Mouse (Mus musculus) limb, embryonic 11.5 days (tissue): ENCODE results near the gene Gm42420. TPM values are rescaled to one million over a fixed set of nuclear protein-coding genes. Genes with fewer than 3 reads are reported as not detected.

Experiments used
- ATAC-seq: fragments of 200-750 bp; cut with Nextera tagmentation; 2 replicates; pipeline ENCODE4 v1.8.0; 2017; ENCODE audit warnings: low read depth; ENCODE audit not compliant: insufficient number of reproducible peaks, low FRiP score, low TSS enrichment
- DNase-seq: peaks from one replicate; pipeline ENCODE4 v3.0.0-alpha.2; 2015; ENCODE audit warnings: low spot score
- H3K27ac ChIP-seq: fragments of 300-500 bp; sonication (generic); replicated peaks from 2 replicates; pipeline ENCODE4 v1.5.1; 2014; ENCODE audit warnings: low read depth, mild to moderate bottlenecking, low read length
- H3K27me3 ChIP-seq: fragments of 300-500 bp; sonication (generic); 2 replicates; pipeline ENCODE4 v1.6.1; 2014; ENCODE audit warnings: mild to moderate bottlenecking, low read length, mixed read lengths; ENCODE audit not compliant: control insufficient read depth, insufficient read depth
- H3K36me3 ChIP-seq: fragments of 300-500 bp; sonication (generic); 2 replicates; pipeline ENCODE4 v1.6.1; 2014; ENCODE audit warnings: mild to moderate bottlenecking, low read length, moderate library complexity, mixed read lengths; ENCODE audit not compliant: control insufficient read depth, insufficient read depth
- H3K4me1 ChIP-seq: fragments of 300-500 bp; sonication (generic); 2 replicates; pipeline ENCODE4 v1.6.1; 2014; ENCODE audit warnings: low read length, mixed read lengths; ENCODE audit not compliant: control insufficient read depth, insufficient read depth
- H3K4me2 ChIP-seq: fragments of 300-500 bp; sonication (generic); 2 replicates; pipeline ENCODE4 v1.6.1; 2014; ENCODE audit warnings: low read depth, mild to moderate bottlenecking, moderate library complexity; ENCODE audit not compliant: severe bottlenecking
- H3K4me3 ChIP-seq: fragments of 300-500 bp; sonication (generic); 2 replicates; pipeline ENCODE4 v1.5.1; 2014; ENCODE audit warnings: low read depth, low read length
- H3K9ac ChIP-seq: fragments of 300-500 bp; sonication (generic); 2 replicates; pipeline ENCODE4 v1.6.1; 2014; ENCODE audit warnings: mild to moderate bottlenecking, low read length
- H3K9me3 ChIP-seq: fragments of 300-500 bp; sonication (generic); 2 replicates; pipeline ENCODE4 v1.6.1; 2016; ENCODE audit warnings: low read length; ENCODE audit not compliant: control insufficient read depth
- WGBS: fragments of 180-500 bp; shearing (Covaris S2); extraction: QIAGEN DNeasy Blood & Tissue Kit; methylation state at CpG from one replicate; pipeline ENCODE4 v1.1.7; 2014; 5-methylcytosine and 5-hydroxymethylcytosine counted together
- polyA plus RNA-seq: library from polyadenylated mRNA; unstranded; fragments of >200 nt; fragmentation: Nextera tagmentation; extraction: Ambion mirVana; gene quantifications from 2 replicates; pipeline ENCODE4 v1.2.1, GENCODE M21; 2014

Gene Gm42420
- polyA plus RNA-seq, 1 experiment from 2014 or later, result 1.0 TPM

GRCm38 (mm10) chr6:39559276-39559939 is 26.1 kb upstream of the Gm42420 start:
- Histone ChIP-seq H3K4me3 (no peak overlapping the region), H3K4me1 (peaks cover 22% of the 10 kb centered on the region), H3K9me3 (no peaks in the 10 kb centered on the region), H3K4me2 (no peak overlapping the region), H3K27me3 (no peaks in the 10 kb centered on the region), H3K36me3 (no peaks in the 10 kb centered on the region; the same call in 1 of the 2 replicates), H3K9ac (no peak overlapping the region), H3K27ac (no peak overlapping the region)
- WGBS, result 35% methylated on average over 6 of the region's 6 CpGs
- no peak for DNase-seq
- no peak for ATAC-seq

- 0 out of 2 replicates have a peak overlapping the region, but pooled peaks have one; percentile 7 for H3K4me2 ChIP-seq
- DNase-seq (peak; percentile 85), ATAC-seq (no peak; the same call in 1 of the 2 replicates)
- no peak overlapping the region for H3K27ac ChIP-seq
- 23% methylated on average over 23 of the region's 23 CpGs for WGBS
- no peaks in the 10 kb centered on the region for H3K36me3 ChIP-seq
- H3K9me3 ChIP-seq, result no peaks in the 10 kb centered on the region
- no peak overlapping the region for H3K4me3 ChIP-seq
- H3K27me3 ChIP-seq, result no peaks in the 10 kb centered on the region
- H3K9ac ChIP-seq, result no peak overlapping the region
- H3K4me1 ChIP-seq, result peaks cover 10% of the 10 kb centered on the region
These were observed 23.2 kb upstream of the Gm42420 start for GRCm38 (mm10) chr6:39562166-39563015.

DNA sequence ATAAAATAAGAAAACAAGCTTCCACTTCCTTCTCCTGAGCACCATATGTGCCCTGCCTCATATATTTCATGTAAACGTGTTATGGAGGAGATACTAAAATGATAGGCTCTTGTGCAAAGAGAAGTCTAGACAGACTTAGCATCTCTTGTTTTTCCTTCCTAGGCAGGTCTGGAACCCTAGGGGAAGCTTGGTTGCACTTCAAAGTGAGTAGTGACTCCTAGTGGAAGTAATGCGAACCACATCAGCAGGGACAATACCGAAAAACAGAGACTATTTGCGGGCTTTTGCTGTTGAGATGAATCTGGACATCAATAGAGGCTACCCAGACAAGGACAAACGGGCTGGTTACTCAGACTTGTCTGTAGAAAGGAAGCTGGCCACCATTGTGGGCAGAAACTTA is 18.0 kb upstream of the Gm42420 start:
- Histone ChIP-seq H3K27me3 (no peaks in the 10 kb centered on the region), H3K36me3 (no peaks in the 10 kb centered on the region), H3K9me3 (no peaks in the 10 kb centered on the region), H3K27ac (no peak overlapping the region), H3K4me3 (no peak overlapping the region), H3K9ac (no peak overlapping the region), H3K4me2 (no peak overlapping the region), H3K4me1 (no peaks in the 10 kb centered on the region)
- ATAC-seq (no peak), DNase-seq (peak; percentile 59)
- 24% methylated on average over 5 of the region's 5 CpGs for WGBS

- H3K9ac ChIP-seq, result no peak overlapping the region
- ATAC-seq (no peak), DNase-seq (no peak)
- H3K4me2 ChIP-seq, result no peak overlapping the region
- no peak overlapping the region for H3K27ac ChIP-seq
- no peaks in the 10 kb centered on the region for H3K36me3 ChIP-seq
- H3K9me3 ChIP-seq, result no peaks in the 10 kb centered on the region
- H3K27me3 ChIP-seq, result no peaks in the 10 kb centered on the region
- no peak overlapping the region for H3K4me3 ChIP-seq
- 0 out of 2 replicates have a peak, but pooled peaks cover 2% of the 10 kb centered on the region for H3K4me1 ChIP-seq
- WGBS, result 64% methylated on average over 3 of the region's 3 CpGs
These were observed 15.1 kb upstream of the Gm42420 start for GRCm38 (mm10) chr6:39570426-39570825.

- H3K4me2 ChIP-seq, result peak within 1 kb of the TSS; percentile 82
- H3K9ac ChIP-seq, result peak within 1 kb of the TSS; percentile 67
- WGBS, result under 1% methylated on average over 49 of the region's 49 CpGs
- DNase-seq, result peak; percentile 83
- H3K27ac ChIP-seq, result peak within 1 kb of the TSS; percentile 44; the same call in 1 of the 2 replicates
- H3K4me1 ChIP-seq, result 0 out of 2 replicates have a peak, but pooled peaks cover 2% of the 10 kb centered on the region
- H3K4me3 ChIP-seq, result peak within 1 kb of the TSS; percentile 82
- no peaks in the 10 kb centered on the region for H3K9me3 ChIP-seq
- no peaks in the 10 kb centered on the region for H3K36me3 ChIP-seq
- H3K27me3 ChIP-seq, result no peaks in the 10 kb centered on the region
- ATAC-seq, result peak; percentile 91
These were observed 11.6 kb upstream of the Gm42420 start, which contains the start of gene Adck2 for GRCm38 (mm10) chr6:39573791-39574554. Gene Adck2, plus strand, starts transcription at chr6:39573873.

GRCm38 (mm10) chr6:39574555-39574869 is 11.0 kb upstream of the Gm42420 start:
- Histone ChIP-seq H3K9ac (peak overlapping the region; percentile 32; the same call in 1 of the 2 replicates), H3K27me3 (no peaks in the 10 kb centered on the region), H3K4me1 (0 out of 2 replicates have a peak, but pooled peaks cover 2% of the 10 kb centered on the region), H3K36me3 (no peaks in the 10 kb centered on the region), H3K27ac (no peak overlapping the region), H3K4me3 (peak overlapping the region; percentile 82), H3K4me2 (peak overlapping the region; percentile 82), H3K9me3 (no peaks in the 10 kb centered on the region)
- 24% methylated on average over 10 of the region's 10 CpGs for WGBS
- ATAC-seq (0 out of 2 replicates have a peak, but pooled peaks have one; percentile 8), DNase-seq (no peak)

DNA sequence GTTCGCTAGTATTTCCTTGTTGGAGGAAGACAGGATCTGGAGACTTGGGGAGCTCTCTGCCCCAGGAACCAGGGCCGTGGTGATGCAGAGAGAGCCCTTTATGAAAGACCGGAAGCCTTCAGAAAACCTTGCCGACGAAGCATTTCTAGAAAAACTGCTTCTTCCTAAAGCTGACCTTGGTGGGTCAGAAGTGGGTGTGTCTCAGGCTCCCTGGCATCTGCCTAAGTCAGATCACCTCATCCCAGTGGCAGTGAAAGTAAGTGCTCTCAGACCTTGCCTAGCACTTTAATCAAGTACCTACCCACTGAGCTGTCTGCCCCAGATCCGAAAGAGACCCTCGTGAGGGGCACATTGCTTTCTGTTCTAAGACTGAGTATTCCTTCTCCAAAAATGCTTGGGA is 10.6 kb upstream of the Gm42420 start:
- 0 out of 2 replicates have a peak, but pooled peaks cover 2% of the 10 kb centered on the region for H3K4me1 ChIP-seq
- no peak overlapping the region; the same call in 1 of the 2 replicates for H3K4me2 ChIP-seq
- no peaks in the 10 kb centered on the region for H3K9me3 ChIP-seq
- H3K27me3 ChIP-seq, result no peaks in the 10 kb centered on the region
- no peak for ATAC-seq
- no peak overlapping the region for H3K4me3 ChIP-seq
- no peak for DNase-seq
- WGBS, result 72% methylated on average over 7 of the region's 7 CpGs
- H3K9ac ChIP-seq, result no peak overlapping the region
- H3K27ac ChIP-seq, result no peak overlapping the region
- no peaks in the 10 kb centered on the region for H3K36me3 ChIP-seq

GRCm38 (mm10) chr6:39579552-39579951 is 6.0 kb upstream of the Gm42420 start:
- H3K36me3 ChIP-seq, result no peaks in the 10 kb centered on the region

More at GRCm38 (mm10) chr6:39579552-39579951, 6.0 kb upstream of the Gm42420 start:
- WGBS, result 94% methylated on average over 7 of the region's 7 CpGs
- Histone ChIP-seq H3K4me3 (no peak overlapping the region), H3K9ac (no peak overlapping the region), H3K27ac (no peak overlapping the region), H3K4me2 (no peak overlapping the region), H3K4me1 (0 out of 2 replicates have a peak, but pooled peaks cover 1% of the 10 kb centered on the region), H3K9me3 (no peaks in the 10 kb centered on the region), H3K27me3 (no peaks in the 10 kb centered on the region)
- ATAC-seq (no peak), DNase-seq (no peak)
